Mouse (Mus musculus) left cerebral cortex, adult 2 months (tissue): ENCODE measurements around the gene Proz. TPM values are rescaled to one million over a fixed set of nuclear protein-coding genes. Genes with fewer than 3 reads are reported as not detected.
"Not testable (repeated sequence)": the region's sequence is repeated elsewhere in the genome, so short reads cannot be mapped to it uniquely, and the experiment has no call there.

Experiments used
- DNase-seq, 2 experiments: peaks; one replicate each; pipeline ENCODE4 v3.0.0; 2021 to 2022; ENCODE audit warnings: low spot score in 2 of 2, mixed read lengths in 1 of 2; ENCODE audit errors: extremely low spot score in 1 of 2
- H3K27ac ChIP-seq: fragments of 200-600 bp; 2 replicates; pipeline ENCODE4 v1.8.1; 2022
- H3K4me3 ChIP-seq: fragments of 200-600 bp; 2 replicates; pipeline ENCODE4 v1.8.1; 2022
- CTCF ChIP-seq: fragments of 200-600 bp; IDR thresholded peaks from 2 replicates; pipeline ENCODE4 v1.8.1; 2022; ENCODE audit warnings: antibody characterized with exemption, mild to moderate bottlenecking, moderate library complexity
- intact Hi-C: fragments of 180-260 bp; cut with DNase I; formaldehyde crosslinking; loops from one replicate; pipeline ENCODE4 v1.15.1; 2025
- total RNA-seq, 2 experiments: library from RNA; stranded (reverse); gene quantifications; 2 replicates each; pipeline ENCODE4 v1.2.3; 2021

Proz gene
- total RNA-seq, 2 experiments from 2014 or later, result not detected

- H3K27ac ChIP-seq, result no peak overlapping the region
- no peak overlapping the region for H3K4me3 ChIP-seq
- no peak for TF ChIP-seq CTCF
- intact Hi-C loops, result no loop called here
- no peak for DNase-seq
Measured at GRCm38 (mm10) chr8:13050550-13050949, 10.2 kb upstream of the Proz start.

GRCm38 (mm10) chr8:13057351-13057750 is 3.4 kb upstream of the Proz start:
- intact Hi-C loops, result no loop called here
- Histone ChIP-seq H3K27ac (no peak overlapping the region), H3K4me3 (no peak overlapping the region)
- no peak for DNase-seq
- no peak for TF ChIP-seq CTCF

- no peak for DNase-seq
- Histone ChIP-seq H3K27ac (no peak overlapping the region), H3K4me3 (no peak overlapping the region)
- no peak for TF ChIP-seq CTCF
- intact Hi-C loops, result no loop called here
Measured at GRCm38 (mm10) chr8:13063112-13063511, 2.4 kb downstream of the Proz start.

- no peak for DNase-seq
- no peak for TF ChIP-seq CTCF
- Histone ChIP-seq H3K4me3 (no peak overlapping the region), H3K27ac (no peak overlapping the region)
- intact Hi-C loops, result no loop called here
Measured at GRCm38 (mm10) chr8:13073255-13073654, 12.5 kb downstream of the Proz start.

- no peak overlapping the region for H3K27ac ChIP-seq
- H3K4me3 ChIP-seq, result no peak overlapping the region
- TF ChIP-seq CTCF, result no peak
- intact Hi-C loops, result no loop called here
- DNase-seq, result no peak
Measured at GRCm38 (mm10) chr8:13075044-13075443, 14.3 kb downstream of the Proz start.

- H3K27ac ChIP-seq, DNase-seq, intact Hi-C loops, H3K4me3 ChIP-seq: not testable (repeated sequence)
Measured at GRCm38 (mm10) chr8:13075579-13075978, 14.9 kb downstream of the Proz start.

GRCm38 (mm10) chr8:13077542-13077941 is 16.8 kb downstream of the Proz start:
- no peak for DNase-seq
- Histone ChIP-seq H3K4me3 (no peak overlapping the region), H3K27ac (no peak overlapping the region)
- intact Hi-C loops, result no loop called here
- TF ChIP-seq CTCF, result no peak

- Histone ChIP-seq H3K27ac (peak overlapping the region; percentile 96), H3K4me3 (peak overlapping the region; percentile 97)
- intact Hi-C loops, result loop anchor here (1.0 to 2.0 kb wide), 3 partner anchors 76 to 208 kb away; no protein-coding TSS in a partner anchor
- no peak for TF ChIP-seq CTCF
- DNase-seq, result peak; percentile 90 to 94
Measured at GRCm38 (mm10) chr8:13104691-13105086, 44.0 kb downstream of the Proz start.

GRCm38 (mm10) chr8:13105087-13105881 is 44.6 kb downstream of the Proz start, which contains the start of the genes Pcid2 and Cul4a:
TSS of gene Pcid2 (minus strand) at chr8:13105459.
TSS of gene Cul4a (plus strand) at chr8:13105621.
- H3K27ac ChIP-seq, result peak within 1 kb of the TSS; percentile 96
- TF ChIP-seq CTCF, result peak; percentile 60
- intact Hi-C loops, result loop anchor here (1.0 to 2.0 kb wide), 3 partner anchors 77 to 208 kb away; no protein-coding TSS in a partner anchor
- peak; percentile 96 to 97 for DNase-seq
- H3K4me3 ChIP-seq, result peak within 1 kb of the TSS; percentile 97

- H3K4me3 ChIP-seq, result peak overlapping the region; percentile 97
- peak; percentile 32 to 43 for DNase-seq
- no peak for TF ChIP-seq CTCF
- peak overlapping the region; percentile 91 for H3K27ac ChIP-seq
- intact Hi-C loops, result loop anchor here (1.0 to 2.0 kb wide), 3 partner anchors 78 to 209 kb away; no protein-coding TSS in a partner anchor
Measured at GRCm38 (mm10) chr8:13105908-13106551, 45.3 kb downstream of the Proz start.

GRCm38 (mm10) chr8:13107990-13108638 is 47.4 kb downstream of the Proz start:
- DNase-seq, result no peak
- intact Hi-C loops, result no loop called here
- Histone ChIP-seq H3K27ac (no peak overlapping the region), H3K4me3 (no peak overlapping the region)
- no peak for TF ChIP-seq CTCF

GRCm38 (mm10) chr8:13108967-13109366 is 48.3 kb downstream of the Proz start:
- no peak for DNase-seq
- intact Hi-C loops, result no loop called here
- no peak for TF ChIP-seq CTCF
- no peak overlapping the region for H3K4me3 ChIP-seq
- no peak overlapping the region for H3K27ac ChIP-seq
